Mouse (Mus musculus) hindbrain, embryonic 15.5 days (tissue): Measurements from ENCODE around the gene Trpd52l3. TPM values are rescaled to one million over a fixed set of nuclear protein-coding genes. Genes with fewer than 3 reads are reported as not detected.

Source experiments
- ATAC-seq: fragments of 200-750 bp; cut with Nextera tagmentation; 2 replicates; pipeline ENCODE4 v1.8.0; 2017; ENCODE audit warnings: low read depth, moderate number of reproducible peaks, moderate TSS enrichment; ENCODE audit not compliant: low FRiP score
- H3K27ac ChIP-seq: fragments of 300-500 bp; sonication (generic); replicated peaks from 2 replicates; pipeline ENCODE4 v1.5.1; 2015; ENCODE audit warnings: mild to moderate bottlenecking, inconsistent platforms
- H3K27me3 ChIP-seq: fragments of 300-500 bp; sonication (generic); 2 replicates; pipeline ENCODE4 v1.6.1; 2015; ENCODE audit warnings: control low read depth, inconsistent platforms
- H3K36me3 ChIP-seq: fragments of 300-500 bp; sonication (generic); 2 replicates; pipeline ENCODE4 v1.6.1; 2015; ENCODE audit warnings: control low read depth, inconsistent platforms
- H3K4me1 ChIP-seq: fragments of 300-500 bp; sonication (generic); replicated peaks from 2 replicates; pipeline ENCODE4 v1.6.1; 2015; ENCODE audit warnings: control low read depth, inconsistent platforms
- H3K4me2 ChIP-seq: fragments of 300-500 bp; sonication (generic); 2 replicates; pipeline ENCODE4 v1.6.1; 2015; ENCODE audit warnings: moderate library complexity, mild to moderate bottlenecking, inconsistent platforms
- H3K4me3 ChIP-seq: fragments of 300-500 bp; sonication (generic); 2 replicates; pipeline ENCODE4 v1.5.1; 2015; ENCODE audit warnings: mild to moderate bottlenecking, inconsistent platforms
- H3K9ac ChIP-seq: fragments of 300-500 bp; sonication (generic); 2 replicates; pipeline ENCODE4 v1.6.1; 2015; ENCODE audit warnings: inconsistent platforms
- H3K9me3 ChIP-seq: fragments of 300-500 bp; sonication (generic); 2 replicates; pipeline ENCODE4 v1.6.1; 2016; ENCODE audit warnings: control low read depth, inconsistent platforms
- WGBS: fragments of 180-500 bp; shearing (Covaris S2); methylation state at CpG from one replicate; pipeline ENCODE4 v1.1.7; 2015; 5-methylcytosine and 5-hydroxymethylcytosine counted together
- polyA plus RNA-seq: library from polyadenylated mRNA; unstranded; fragments of >200 nt; fragmentation: Nextera tagmentation; extraction: Ambion mirVana; gene quantifications from 2 replicates; pipeline ENCODE4 v1.2.1, GENCODE M21; 2015

The Trpd52l3 gene
- not detected in 2 replicates for polyA plus RNA-seq

DNA sequence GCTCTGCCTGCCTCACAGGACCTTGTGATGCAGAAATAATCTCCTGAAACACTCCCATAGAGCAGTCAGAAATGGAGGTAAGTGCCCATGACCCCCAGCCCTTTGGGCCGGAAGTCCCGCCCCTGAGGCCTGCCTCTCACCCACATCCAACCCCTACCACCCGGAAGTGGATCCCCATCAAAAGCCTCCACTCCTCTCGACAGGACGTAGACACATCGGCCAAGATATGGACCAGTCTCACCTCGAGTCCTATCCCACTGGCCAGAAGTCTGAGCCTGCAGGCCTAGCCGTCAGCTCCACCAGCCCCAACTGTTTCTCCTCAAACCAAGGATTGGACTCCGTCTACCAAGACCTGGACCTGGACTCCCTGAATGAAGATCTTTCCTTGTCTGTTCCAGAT is at the start of gene Trpd52l3:
Gene Trpd52l3, plus strand, starts transcription at position 170 of the 400 bp plus-strand sequence.
- Histone ChIP-seq H3K27me3 (no peaks in the 10 kb centered on the region), H3K9me3 (no peaks in the 10 kb centered on the region), H3K9ac (no peak within 1 kb of the TSS), H3K4me3 (no peak within 1 kb of the TSS), H3K36me3 (no peaks in the 10 kb centered on the region), H3K27ac (no peak within 1 kb of the TSS), H3K4me2 (no peak within 1 kb of the TSS), H3K4me1 (peaks cover 6% of the 10 kb centered on the region)
- whole genome bisulfite sequencing: 89% methylated on average over 9 of the region's 9 CpGs
- ATAC-seq: no peak

DNA sequence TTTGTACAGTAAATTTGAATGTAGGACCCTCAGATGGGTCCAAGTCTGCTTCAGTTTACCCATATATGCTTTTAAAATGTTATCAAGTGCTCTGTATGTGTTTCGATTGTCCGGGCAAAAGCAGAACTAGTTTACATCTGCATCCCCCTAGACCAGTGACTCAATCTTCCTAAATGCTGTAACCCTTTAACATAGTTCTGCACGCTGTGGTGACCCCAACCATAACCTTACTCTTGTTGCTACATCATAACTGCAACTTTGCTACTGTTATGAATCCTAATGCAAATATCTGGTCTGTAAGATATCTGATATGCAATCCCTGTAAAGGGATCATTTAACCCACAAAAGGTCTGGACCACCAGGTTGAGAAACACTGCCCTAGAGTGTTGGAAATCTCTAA is 49.8 kb upstream of the Trpd52l3 start:
- Histone ChIP-seq H3K9ac (no peak overlapping the region), H3K4me3 (no peak overlapping the region), H3K27me3 (no peaks in the 10 kb centered on the region), H3K4me1 (peaks cover 2% of the 10 kb centered on the region), H3K27ac (no peak overlapping the region), H3K4me2 (no peak overlapping the region), H3K9me3 (no peaks in the 10 kb centered on the region), H3K36me3 (no peaks in the 10 kb centered on the region)
- WGBS: 95% methylated on average over 3 of the region's 3 CpGs
- no peak for ATAC-seq

- H3K4me3 ChIP-seq: no peak overlapping the region
- no peaks in the 10 kb centered on the region for H3K36me3 ChIP-seq
- ATAC-seq: no peak
- no peak overlapping the region for H3K9ac ChIP-seq
- H3K27me3 ChIP-seq: no peaks in the 10 kb centered on the region
- H3K9me3 ChIP-seq: no peaks in the 10 kb centered on the region
- 85% methylated on average over 2 of the region's 2 CpGs for WGBS
- no peak overlapping the region for H3K4me2 ChIP-seq
- no peak overlapping the region for H3K27ac ChIP-seq
- H3K4me1 ChIP-seq: no peaks in the 10 kb centered on the region
Measured at GRCm38 (mm10) chr19:29955454-29955853, 48.1 kb upstream of the Trpd52l3 start.

DNA sequence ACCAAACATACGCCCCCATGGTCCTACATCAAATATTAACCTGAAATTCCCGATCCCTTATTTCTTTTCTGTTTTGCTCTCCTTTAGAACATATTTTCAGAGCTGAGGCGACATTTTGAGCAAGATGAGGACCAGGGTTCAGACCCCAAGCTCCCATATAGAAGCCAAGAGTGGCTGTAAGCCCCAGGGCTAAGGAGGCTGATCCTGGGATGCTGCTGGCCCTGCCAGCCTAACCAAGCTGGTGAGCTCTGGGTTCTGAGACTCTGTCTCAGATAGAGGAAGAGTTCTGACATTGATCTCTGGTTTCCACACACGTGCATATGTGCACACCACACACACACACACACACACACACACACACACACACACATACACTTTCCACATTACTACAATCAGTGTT is 42.7 kb upstream of the Trpd52l3 start:
- Histone ChIP-seq H3K9me3 (no peaks in the 10 kb centered on the region), H3K27ac (no peak overlapping the region), H3K36me3 (no peaks in the 10 kb centered on the region), H3K27me3 (no peaks in the 10 kb centered on the region), H3K4me3 (no peak overlapping the region), H3K4me2 (no peak overlapping the region), H3K9ac (no peak overlapping the region), H3K4me1 (no peaks in the 10 kb centered on the region)
- 89% methylated on average over 4 of the region's 4 CpGs for WGBS
- no peak for ATAC-seq

- Histone ChIP-seq H3K4me2 (no peak overlapping the region), H3K4me3 (no peak overlapping the region), H3K36me3 (no peaks in the 10 kb centered on the region), H3K9ac (no peak overlapping the region), H3K4me1 (no peaks in the 10 kb centered on the region), H3K27me3 (no peaks in the 10 kb centered on the region), H3K9me3 (no peaks in the 10 kb centered on the region), H3K27ac (no peak overlapping the region)
- WGBS: 86% methylated on average over 6 of the region's 6 CpGs
- no peak for ATAC-seq
Measured at GRCm38 (mm10) chr19:29961842-29962241, 41.7 kb upstream of the Trpd52l3 start.

- Histone ChIP-seq H3K9ac (no peak overlapping the region), H3K9me3 (no peaks in the 10 kb centered on the region), H3K4me1 (no peaks in the 10 kb centered on the region), H3K27me3 (no peaks in the 10 kb centered on the region), H3K36me3 (no peaks in the 10 kb centered on the region), H3K27ac (no peak overlapping the region), H3K4me3 (no peak overlapping the region), H3K4me2 (no peak overlapping the region)
- WGBS: 95% methylated on average over 2 of the region's 2 CpGs
- no peak for ATAC-seq
Measured at GRCm38 (mm10) chr19:29963598-29964092, 39.9 kb upstream of the Trpd52l3 start.

- Histone ChIP-seq H3K4me3 (no peak overlapping the region), H3K27me3 (no peaks in the 10 kb centered on the region), H3K27ac (no peak overlapping the region), H3K9ac (no peak overlapping the region), H3K4me2 (no peak overlapping the region), H3K9me3 (no peaks in the 10 kb centered on the region), H3K36me3 (no peaks in the 10 kb centered on the region), H3K4me1 (no peaks in the 10 kb centered on the region)
- no peak for ATAC-seq
- WGBS: 76% methylated on average over 3 of the region's 3 CpGs
Measured at GRCm38 (mm10) chr19:29967960-29968359, 35.6 kb upstream of the Trpd52l3 start.

DNA sequence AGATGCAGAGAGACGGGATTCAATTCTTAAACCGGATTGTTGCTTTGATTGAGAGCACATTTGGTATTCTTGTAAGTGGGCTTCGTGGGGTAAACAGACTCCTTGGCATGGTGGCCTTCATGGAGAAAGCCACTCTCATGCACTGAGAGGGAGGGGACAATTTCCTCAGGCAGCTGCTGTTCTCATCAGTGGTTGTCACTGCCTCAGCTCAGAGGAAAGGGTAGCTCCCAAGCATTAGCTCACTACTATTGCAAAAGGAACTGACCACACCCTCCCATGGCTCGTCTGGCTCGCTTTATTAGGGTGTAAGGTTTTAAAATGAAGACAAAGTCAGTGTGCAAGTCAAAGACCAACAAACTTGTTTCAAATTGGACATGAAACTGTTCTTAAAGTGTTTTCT is 30.2 kb upstream of the Trpd52l3 start:
- Histone ChIP-seq H3K27me3 (no peaks in the 10 kb centered on the region), H3K4me3 (no peak overlapping the region), H3K4me2 (no peak overlapping the region), H3K36me3 (no peaks in the 10 kb centered on the region), H3K9ac (no peak overlapping the region), H3K4me1 (no peaks in the 10 kb centered on the region), H3K9me3 (no peaks in the 10 kb centered on the region), H3K27ac (no peak overlapping the region)
- 84% methylated on average over 5 of the region's 5 CpGs for WGBS
- ATAC-seq: no peak

DNA sequence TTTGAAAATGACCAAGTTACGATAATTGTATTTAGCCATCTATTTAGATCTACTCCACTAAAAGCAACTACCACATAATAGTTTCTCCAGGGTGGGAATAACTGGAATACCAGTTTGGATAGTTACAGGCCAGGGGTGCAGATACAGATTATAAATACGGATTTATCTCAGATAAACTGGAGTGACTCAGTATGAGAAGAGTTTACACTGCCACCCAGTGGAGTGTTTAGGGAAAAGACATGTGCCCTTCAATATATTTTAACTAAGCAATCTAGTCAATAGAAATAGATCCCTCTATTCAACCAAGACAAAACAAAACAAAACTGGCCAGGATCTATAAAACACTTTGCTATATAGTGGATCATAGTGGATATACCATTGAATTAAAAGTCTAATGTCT is 24.7 kb upstream of the Trpd52l3 start:
- no peaks in the 10 kb centered on the region for H3K9me3 ChIP-seq
- ATAC-seq: no peak

DNA sequence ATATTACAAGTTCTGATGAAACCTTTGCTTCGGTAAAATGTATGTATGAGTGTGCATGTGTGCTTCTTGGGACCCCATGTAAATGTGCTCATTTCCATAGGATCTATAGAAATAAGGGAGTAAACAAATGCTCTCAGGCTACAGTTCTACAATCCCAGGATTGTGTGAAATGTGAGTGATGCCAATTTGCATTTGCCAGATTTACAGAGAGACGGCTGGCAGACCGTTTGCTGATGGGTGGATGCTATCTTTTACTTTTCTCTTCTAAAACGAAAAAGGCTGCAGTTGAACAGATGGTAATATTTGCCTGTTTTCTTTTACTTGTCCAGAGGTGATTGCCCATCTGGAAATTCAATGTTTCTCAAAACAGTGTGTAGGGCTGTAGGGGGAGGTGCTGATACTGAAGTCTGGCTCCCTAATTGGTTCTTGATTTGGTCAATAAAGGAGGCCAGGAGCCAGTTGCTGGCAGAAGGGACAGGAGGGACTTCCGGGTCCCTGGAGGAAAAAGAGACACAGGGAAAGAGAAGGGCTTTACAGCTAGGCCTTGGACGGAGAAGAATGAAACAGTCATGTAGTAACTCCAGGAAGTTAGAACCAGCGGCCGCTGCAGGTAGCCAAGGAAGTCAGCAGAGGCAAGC is 24.0 kb upstream of the Trpd52l3 start:
- no peak overlapping the region for H3K9ac ChIP-seq
- no peak overlapping the region for H3K4me2 ChIP-seq
- no peaks in the 10 kb centered on the region for H3K27me3 ChIP-seq
- no peak for ATAC-seq
- no peaks in the 10 kb centered on the region for H3K9me3 ChIP-seq
- no peak overlapping the region for H3K27ac ChIP-seq
- no peaks in the 10 kb centered on the region for H3K4me1 ChIP-seq
- no peaks in the 10 kb centered on the region for H3K36me3 ChIP-seq
- WGBS: 79% methylated on average over 8 of the region's 8 CpGs
- H3K4me3 ChIP-seq: no peak overlapping the region

More for the DNA sequence above, 24.7 kb upstream of the Trpd52l3 start:
- no peak overlapping the region for H3K9ac ChIP-seq
- H3K36me3 ChIP-seq: no peaks in the 10 kb centered on the region
- no peaks in the 10 kb centered on the region for H3K27me3 ChIP-seq
- H3K4me3 ChIP-seq: no peak overlapping the region
- 59% methylated on average over 2 of the region's 2 CpGs for WGBS
- H3K4me2 ChIP-seq: no peak overlapping the region
- no peak overlapping the region for H3K27ac ChIP-seq
- H3K4me1 ChIP-seq: no peaks in the 10 kb centered on the region

GRCm38 (mm10) chr19:29984208-29985005 is 19.2 kb upstream of the Trpd52l3 start:
- Histone ChIP-seq H3K36me3 (no peaks in the 10 kb centered on the region), H3K9me3 (no peaks in the 10 kb centered on the region), H3K4me3 (no peak overlapping the region), H3K4me1 (no peaks in the 10 kb centered on the region), H3K9ac (no peak overlapping the region), H3K27ac (no peak overlapping the region), H3K4me2 (no peak overlapping the region), H3K27me3 (no peaks in the 10 kb centered on the region)
- WGBS: 68% methylated on average over 16 of the region's 16 CpGs
- ATAC-seq: no peak

- ATAC-seq: no peak
- H3K9ac ChIP-seq: no peak overlapping the region
- H3K4me1 ChIP-seq: no peaks in the 10 kb centered on the region
Measured at GRCm38 (mm10) chr19:29986464-29987091, 17.0 kb upstream of the Trpd52l3 start.

More at GRCm38 (mm10) chr19:29986464-29987091, 17.0 kb upstream of the Trpd52l3 start:
- Histone ChIP-seq H3K36me3 (no peaks in the 10 kb centered on the region), H3K27ac (no peak overlapping the region), H3K4me2 (no peak overlapping the region), H3K9me3 (no peaks in the 10 kb centered on the region), H3K4me3 (no peak overlapping the region), H3K27me3 (no peaks in the 10 kb centered on the region)
- WGBS: 88% methylated on average over 12 of the region's 12 CpGs
